Mouse (Mus musculus): Measurements from ENCODE around the gene Polh.
A peak's percentile ranks its signal among the peaks of the same experiment; 100 is the strongest.

Polh gene

GRCm38 (mm10) chr17:46129741-46130498, 72.5 kb downstream of the Polh start:
- peak; percentile 54 for DNase-seq

- no peak for DNase-seq
These were observed 74.5 kb downstream of the Polh start for GRCm38 (mm10) chr17:46127814-46128493.

GRCm38 (mm10) chr17:46126608-46127007, 75.8 kb downstream of the Polh start:
- DNase-seq = peak; percentile 76

- no peak for DNase-seq
These were observed 78.3 kb downstream of the Polh start for GRCm38 (mm10) chr17:46123953-46124700.

GRCm38 (mm10) chr17:46123285-46123684, 79.2 kb downstream of the Polh start:
- no peak for DNase-seq

GRCm38 (mm10) chr17:46122791-46123190, 79.7 kb downstream of the Polh start:
- no peak for DNase-seq

Measured in lung, postnatal 14 days (tissue).